Mouse (Mus musculus) testis, postnatal 14 days (tissue): ENCODE data around the gene Lbh.

Experiments
- DNase-seq: peaks from one replicate; pipeline ENCODE4 v3.0.0; 2021; ENCODE audit warnings: low spot score

The Lbh gene

DNA sequence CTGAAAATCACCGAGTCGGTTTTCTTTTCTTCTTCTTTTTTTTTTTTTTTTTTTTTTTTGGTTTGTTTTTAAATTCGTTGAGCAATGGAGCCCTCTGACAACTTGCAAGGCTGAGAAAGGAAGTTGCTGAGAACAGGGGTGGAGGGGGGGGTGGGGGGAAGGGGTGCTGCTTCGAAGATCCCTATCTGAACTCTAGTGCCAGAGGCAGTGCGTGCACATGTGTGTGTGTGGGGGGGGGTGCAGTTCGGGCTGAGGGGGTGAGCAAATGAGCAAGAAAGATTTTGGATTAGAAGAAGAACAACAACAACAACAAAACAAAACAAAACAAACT is 21.4 kb downstream of the Lbh start:
- DNase-seq: no peak

DNA sequence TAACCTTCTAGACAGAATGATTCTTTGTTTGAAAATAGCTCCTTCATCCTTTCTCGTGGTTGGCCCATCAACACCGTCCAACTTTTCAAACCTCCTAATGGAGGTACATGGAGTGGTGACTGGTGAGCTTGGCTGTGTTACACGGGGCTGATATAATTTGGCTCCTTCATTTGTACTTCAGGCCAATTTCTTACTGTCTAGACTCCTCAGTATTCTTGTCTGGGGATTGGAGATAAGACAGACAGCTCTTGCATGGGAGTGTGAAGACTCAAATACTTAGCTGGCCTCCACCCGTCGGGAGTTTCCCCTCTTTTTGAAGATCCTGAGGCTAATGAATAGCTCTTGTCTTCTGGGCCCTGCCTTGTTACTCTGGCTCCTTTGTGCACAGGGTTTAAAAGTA is 26.3 kb downstream of the Lbh start:
- DNase-seq: no peak

DNA sequence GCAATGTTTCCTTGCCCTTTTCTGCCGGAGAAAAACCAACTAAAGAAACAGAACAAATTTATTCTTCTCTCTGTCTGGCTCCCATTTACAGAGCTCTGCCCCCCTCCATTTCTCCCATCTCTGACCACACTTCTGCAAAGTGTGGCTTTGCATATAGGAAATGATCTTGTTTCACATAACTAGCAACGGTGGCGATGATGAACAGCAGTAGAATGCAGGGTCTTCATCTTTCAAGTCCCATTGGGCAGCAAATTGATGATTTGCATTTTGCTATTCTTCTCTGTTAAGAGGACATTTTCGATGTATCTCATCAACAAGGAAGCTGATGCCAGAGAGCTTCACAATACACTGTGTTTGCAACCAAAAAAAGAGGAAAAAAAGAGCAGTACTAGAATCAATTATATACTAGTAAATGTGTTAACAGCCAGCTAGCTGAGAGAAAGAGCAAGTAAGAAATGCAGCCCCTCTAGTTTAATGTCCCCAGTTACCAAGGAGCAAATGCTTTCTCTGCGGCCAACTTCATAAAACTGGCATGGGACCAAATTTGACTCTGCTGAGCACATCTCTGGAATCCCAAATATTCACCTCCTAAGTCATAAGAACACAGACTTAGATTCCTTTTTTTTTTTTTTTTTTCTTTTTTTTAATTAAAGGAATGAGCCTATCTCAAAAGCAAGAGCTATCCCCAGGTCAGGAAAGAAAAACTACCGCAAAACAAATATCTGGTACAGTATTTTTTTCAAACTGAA is 29.2 kb downstream of the Lbh start:
- no peak for DNase-seq

DNA sequence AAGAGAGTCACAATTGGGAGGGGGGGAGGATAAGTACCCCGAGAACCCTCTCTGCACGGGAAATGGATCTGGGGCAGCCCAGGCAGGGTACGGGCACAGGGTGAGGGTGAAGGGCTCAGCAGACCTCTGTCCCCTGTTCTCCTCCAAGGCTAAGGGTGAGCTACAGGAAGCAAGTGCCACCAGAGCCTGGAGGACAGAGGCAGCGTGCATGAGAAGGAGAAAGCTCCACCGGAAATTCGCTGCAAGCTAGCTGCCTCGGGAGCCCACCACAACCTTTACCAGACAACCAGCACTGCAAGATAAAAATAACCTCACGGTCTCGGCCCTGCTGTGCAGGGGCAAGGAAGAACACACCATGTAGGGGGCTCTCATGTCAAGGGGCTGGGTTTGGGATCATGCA is 30.0 kb downstream of the Lbh start:
- DNase-seq: no peak

DNA sequence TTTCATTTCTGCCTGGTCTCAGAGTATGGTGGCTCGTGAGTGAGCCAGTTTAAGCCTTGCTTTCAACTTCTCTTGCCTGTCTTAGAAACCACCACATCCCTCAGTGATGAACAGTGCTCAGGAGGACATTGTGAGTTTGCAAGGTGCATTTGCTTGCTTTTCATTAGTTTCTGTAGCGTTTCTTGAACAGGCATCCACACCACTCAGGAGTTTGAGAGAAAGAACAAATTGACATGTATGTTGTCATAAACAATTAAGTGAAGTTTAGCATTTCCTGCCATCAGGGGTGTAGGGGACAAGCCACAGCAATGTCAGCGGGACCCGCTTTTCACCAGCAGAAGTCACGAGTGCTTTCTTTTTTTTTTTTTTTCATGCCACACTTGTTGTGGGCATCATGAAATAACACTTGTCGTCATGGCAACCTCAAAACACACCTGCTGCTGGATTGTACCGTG is 31.2 kb downstream of the Lbh start:
- no peak for DNase-seq

DNA sequence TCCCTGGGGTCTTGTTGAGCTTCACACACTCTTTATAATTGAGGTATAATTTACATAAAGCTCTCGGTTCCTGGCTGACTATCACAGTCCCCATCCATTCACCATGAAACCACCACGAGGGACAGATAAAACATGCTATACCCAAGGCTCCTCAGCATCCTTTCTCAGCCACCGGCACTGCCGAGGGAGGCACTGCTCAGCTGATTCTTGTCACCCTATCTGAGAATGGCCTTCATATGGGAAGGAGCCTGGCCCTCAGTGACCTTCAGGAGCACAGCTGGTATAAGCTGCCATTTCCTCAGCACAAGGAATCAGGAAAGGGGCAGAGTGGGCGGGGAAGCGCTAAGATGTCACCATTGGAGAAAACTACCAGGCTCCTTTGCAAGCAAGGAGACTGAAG is 33.2 kb downstream of the Lbh start:
- no peak for DNase-seq

DNA sequence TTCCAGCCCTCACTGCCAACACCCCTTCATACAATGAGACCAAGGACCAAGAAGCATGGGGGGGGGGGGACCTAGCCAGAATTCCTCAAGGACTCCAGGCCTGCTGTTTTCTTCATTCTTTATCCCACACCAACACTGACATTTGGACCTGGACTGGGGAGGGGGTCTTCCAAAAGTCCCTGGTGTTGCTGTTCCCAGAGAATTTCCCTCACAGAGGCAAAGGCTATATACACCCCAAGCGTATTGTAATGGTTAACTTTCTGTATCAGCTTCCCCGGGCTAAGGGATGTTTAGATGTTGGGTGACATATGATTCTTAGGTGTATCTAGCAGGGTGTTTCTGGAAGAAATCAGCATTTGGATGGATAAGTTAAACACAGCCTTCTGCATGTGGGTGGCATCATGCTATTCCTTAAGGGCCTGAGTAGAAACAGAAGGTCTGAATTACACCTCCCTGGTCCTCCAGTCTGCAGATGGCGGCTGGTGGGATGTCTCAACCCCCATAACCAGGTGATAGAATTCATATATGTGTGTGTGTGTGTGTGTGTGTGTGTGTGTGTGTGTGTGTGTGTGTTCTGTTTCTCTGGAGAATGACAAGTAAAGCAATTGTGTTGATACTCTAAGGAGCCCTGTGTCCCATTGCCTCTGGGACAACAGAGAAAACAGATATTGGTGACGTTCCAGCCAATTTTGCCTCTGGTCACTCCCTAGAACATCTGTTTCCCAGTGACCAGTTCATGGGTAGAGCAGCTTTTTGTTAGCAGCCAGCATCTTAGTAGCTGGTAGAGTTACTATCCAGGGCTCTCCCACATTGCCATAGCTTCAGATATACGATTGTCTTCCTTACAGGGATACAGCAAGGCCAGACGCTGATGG is 35.9 kb downstream of the Lbh start:
- no peak for DNase-seq

DNA sequence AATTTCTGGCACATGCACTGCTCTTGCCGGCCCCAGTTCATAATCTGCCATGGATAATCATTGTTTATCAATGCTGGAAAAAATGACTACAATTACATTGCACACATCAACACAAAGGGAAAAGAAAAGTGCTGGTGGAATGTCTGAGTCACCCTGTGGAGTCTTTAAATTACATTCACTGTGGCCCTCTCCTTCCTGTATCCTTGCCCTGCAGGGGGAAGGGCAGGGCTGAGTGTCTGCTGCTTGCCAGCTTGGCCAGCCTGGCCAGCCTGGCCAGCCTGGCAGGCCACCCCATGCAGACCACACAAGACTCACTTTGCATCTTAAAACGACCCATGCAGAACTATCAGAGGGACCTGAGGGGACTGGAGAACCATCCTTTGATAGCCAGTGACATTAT is 37.4 kb downstream of the Lbh start:
- DNase-seq: no peak

DNA sequence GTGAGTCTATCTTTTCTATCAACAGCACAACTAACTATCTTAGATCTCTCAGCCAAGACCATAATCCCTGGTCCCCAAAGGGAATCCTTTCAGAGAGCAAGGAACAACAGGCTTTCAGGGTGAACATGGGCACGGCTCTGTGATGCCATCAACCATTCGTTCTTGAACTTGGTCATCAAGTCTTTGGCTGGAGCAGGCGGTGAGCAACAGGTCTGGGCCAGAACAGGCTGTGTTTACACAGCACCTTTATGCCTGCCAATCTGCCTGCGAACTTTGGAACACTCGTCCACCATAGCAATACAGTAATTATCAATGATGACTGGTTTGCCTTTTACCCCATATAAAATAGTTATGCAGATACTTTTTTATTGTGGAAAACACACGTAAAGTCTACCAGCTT is 38.9 kb downstream of the Lbh start:
- DNase-seq: no peak

DNA sequence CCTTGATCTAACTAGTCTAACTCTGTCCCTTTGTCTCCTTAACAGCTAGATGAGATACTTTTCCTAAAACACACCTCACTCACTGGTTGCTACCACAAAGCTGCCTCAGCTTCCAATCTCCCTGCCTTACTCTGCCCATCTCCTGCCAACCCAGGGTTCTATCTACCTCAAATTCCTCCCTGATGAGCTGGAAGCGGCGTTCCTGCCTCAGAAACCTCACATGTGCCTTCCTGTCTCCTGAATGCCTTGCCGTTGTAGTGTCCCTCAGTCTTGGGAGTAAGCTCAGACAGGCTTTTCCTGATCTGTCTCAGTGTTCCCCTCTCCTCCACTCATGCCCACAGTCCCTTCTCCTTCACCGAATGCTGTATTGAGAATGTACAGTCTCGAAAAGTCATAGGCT is 40.8 kb downstream of the Lbh start:
- no peak for DNase-seq

DNA sequence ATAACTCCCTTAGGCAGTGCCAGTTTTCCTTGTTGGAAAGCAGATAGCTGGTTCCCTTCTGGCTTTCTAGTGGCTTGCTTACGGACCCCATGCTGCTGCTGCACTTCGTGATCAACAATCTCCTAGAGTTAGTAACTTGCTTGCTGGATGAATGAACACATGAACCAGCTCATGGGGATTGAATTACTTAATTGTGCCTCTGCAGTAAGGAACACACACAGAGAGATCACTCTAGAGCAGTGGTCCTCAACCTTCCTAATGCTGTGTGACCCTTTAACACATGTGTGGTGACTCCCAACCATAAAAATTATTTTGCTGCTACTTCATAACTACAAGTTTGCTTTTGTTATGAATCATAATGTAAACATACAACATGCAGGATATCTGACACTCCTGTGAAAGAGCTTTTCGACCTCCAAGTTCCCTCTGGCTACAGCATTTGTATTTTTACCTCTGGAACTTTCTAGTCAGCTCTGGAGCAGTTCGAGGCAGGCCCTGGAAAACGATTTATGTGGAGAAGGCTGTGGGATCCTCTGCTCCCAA is 41.5 kb downstream of the Lbh start:
- no peak for DNase-seq

DNA sequence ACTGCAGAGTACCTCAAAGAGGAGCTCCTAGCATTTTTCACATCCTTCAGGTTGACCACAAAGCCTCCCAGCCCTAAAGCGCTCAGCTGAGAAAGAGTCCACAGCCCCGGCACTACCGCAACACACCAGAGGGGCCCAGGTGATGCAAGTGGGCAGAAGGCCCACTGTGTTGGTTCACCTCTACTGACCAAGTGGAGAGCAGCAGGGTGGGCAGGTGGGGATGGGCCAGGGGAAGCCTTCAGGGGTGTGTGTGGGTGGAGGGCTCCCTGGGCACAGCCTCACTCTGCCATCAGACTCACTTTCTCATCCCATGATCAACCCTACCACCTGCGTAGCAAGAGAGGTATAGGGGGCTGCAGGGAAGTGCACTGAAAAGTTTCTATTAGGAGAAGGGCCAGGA is 42.1 kb downstream of the Lbh start:
- DNase-seq: no peak

DNA sequence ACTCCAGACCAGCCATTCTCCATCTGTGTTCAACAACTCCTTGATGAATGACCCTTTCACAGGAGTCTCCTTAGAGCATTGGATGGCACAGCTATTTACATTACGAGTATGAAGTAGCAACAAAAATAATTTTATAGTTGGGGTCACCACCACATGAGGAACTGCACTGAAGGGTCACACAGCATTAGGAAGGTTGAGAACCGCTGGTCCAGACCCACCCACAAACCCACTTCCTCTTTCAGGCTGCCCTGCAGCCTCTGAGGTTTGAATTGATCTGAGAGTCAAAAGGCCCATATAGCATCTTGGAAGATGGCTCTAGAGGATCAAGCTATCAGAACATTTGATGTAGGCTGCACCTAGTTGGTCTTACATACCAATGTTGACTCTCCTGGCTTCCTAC is 42.8 kb downstream of the Lbh start:
- no peak for DNase-seq

DNA sequence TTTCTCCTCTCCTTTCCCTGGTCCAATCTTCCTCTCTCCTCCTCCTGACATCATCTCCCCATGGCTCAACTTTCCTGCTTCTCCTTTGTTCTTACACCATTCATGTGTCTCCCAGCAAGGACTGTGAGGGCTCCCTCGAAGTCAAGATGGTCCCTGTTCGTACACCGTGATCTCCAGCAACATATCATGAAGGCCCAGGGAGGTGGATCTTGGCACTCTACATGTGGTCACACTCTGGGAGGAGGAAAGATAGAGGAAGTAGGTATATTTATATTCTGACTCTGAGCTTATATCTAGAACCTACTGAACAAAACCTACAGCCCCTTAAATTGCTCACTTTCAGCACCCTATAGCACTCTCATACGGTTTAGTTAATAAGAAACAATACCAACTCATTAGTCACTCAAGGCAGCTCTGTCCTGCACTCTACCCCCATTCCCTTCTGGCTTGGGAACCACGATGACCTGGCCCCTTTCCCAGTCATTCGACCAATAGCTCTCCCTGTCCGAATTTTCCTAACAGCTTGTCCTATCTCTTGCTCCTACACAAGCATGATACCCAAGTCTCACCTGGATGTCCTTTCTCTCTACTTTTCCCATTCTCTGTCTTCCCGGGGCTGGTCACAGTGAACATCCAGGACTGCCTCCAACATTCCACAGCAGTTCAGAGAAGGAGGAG is 44.0 kb downstream of the Lbh start:
- no peak for DNase-seq

DNA sequence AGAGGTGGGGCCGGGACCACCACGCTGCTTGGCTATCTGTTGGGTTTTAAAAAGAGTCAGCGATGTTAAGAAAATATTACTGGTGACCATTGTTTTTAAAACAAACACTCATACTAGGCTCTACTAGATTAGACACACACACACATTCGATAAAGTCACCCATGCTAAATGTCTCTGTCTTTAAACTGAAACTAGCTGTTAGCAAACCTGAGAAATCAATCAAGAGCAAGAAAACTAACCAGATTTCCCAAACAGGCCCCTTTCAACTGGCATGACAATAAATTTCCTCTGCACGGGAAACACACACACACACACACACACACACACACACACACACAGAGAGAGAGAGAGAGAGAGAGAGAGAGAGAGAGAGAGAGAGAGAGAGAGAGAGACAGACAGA is 47.6 kb downstream of the Lbh start:
- no peak for DNase-seq

DNA sequence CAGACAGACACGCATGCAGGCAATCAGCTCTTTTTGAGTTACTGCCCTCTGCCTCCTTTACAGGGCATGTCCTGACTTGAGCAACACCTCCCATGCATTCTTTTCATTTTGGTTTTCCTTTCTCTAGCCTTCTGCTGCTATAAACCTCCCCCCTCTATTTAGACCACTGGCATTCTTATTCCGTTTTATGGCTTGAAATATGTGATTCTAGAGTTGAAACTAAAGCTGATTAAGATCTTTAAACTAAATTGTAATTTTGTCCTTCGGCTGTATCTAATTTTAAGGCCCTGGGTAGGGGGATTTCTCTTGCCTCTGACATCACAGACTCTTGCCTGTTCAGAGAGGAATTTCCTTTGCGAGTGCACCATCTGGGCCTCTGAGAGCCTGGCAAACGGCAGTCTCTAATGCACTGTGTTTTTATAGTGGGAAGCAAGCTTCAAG is 48.0 kb downstream of the Lbh start:
- DNase-seq: no peak

DNA sequence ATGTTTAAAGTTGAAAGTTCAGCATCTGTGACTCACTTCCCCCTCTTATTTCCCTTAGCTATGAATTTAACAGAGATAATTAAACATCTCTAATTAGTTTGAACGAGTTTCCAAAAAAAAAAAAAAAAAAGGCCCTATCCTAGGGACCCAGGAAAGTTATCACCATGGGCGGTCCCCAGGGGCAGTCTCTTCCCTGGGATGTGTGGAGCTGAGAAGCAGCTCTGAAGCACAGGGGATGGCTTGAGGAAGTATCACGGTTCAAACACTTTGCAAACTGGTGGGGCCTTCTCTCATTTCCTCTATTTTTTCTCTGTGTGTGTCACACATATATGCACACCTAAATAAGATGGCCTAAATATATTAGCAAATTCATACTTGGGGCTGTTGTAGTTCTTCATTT is 48.8 kb downstream of the Lbh start:
- DNase-seq: no peak

DNA sequence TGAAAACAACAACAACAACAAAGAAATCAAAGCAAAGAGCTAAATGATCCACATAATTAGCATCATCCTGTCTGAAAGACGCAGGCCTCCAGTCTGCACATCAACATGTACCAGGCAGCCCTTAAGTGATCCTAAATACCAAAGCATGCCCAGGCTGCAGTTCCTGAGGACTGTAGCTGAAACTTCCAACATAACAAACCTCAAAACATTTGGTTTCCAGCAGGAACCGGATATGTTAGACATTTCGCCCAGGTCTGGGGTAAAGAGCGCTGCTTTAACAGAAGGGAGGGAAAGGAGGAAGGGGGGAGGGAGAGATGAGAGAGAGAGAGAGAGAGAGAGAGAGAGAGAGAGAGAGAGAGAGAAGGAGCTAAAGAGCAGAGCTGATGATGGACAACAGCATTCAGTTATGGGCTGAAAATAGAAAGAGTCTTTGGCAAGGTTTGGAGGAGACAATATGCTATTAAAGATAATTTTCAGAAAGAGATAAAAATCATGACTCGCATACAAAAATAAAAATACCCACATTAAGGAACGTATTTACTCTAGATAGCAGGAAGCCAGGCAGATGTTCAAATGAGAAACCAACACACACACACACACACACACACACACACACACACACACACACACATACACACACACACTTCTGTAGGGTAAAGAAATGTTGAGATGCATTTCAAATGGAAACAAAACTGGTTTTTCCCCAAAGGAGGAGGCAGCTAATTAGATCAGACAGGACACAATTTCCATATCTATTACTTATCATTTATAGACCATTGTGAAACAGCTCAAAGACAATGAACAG is 49.5 kb downstream of the Lbh start:
- no peak for DNase-seq

DNA sequence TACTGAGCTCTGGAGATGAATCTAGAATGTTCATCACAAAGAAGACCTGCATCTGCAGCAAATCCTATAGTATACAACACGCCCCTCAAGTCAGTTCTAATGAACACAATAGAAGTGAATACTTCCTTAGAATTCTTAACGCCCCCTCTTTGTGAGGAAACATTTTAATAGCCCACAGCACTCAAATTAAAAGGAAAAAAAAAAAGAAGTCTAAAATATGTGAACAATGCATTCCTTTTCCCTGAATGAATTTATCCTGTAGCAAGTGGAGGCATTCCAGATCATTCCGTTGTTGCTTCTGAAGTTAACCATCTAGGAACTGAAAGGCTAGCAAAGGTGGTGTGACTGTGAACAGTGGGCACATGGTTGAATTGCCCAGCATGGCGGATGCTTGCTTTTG is 50.6 kb downstream of the Lbh start:
- DNase-seq: no peak

DNA sequence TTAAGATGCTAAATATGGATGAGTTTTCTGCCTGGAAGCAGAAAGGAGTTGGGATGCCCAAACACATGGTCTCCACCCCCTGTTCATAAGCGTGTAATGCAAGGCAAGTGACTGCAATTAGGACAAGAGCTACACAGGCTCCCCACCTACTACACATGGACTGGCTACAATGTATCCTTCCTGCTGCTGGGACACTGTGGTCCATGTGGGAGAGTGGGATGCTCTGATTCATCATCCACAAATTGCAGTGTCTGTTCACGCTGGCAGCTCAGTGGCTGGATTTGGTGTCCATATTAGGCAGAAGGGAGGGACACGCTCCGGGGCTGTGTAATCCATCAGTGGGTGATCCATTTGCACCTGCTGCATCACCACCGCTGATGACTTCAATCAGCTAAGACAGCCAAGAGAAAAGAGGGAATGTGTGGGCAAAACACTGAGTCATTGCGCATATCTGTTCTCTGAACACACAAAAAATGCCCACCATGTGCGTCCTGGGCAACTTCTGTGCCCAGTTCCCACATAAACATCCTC is 52.6 kb downstream of the Lbh start:
- DNase-seq: no peak

DNA sequence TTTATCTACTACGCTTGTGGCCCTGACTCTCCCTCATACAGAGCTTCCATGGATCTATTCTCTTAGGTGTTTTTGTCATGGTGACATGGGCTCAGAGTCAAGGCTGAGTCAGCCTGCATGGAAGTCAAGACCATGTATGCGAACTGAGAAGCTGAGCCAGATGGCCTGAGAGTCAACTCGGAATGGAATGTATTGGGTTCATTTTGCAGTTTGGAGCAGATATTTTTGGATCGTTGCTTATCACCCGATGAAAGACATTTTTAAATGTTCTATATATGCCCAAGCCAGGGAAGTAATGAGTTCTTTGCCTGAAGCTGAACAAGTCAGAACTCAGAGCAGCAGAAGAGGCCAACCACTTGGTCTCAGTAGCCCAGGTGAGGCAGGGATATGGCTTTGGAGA is 54.9 kb downstream of the Lbh start:
- DNase-seq: no peak
